Mouse (Mus musculus) lung, embryonic 14.5 days (tissue): ENCODE measurements around the gene Gpatch2. TPM values are rescaled to one million over a fixed set of nuclear protein-coding genes. Genes with fewer than 3 reads are reported as not detected.

ENCODE experiments used
- ATAC-seq: fragments of 200-750 bp; cut with Nextera tagmentation; 2 replicates; pipeline ENCODE4 v1.8.0; 2017; ENCODE audit warnings: mild to moderate bottlenecking, moderate TSS enrichment, moderate library complexity; ENCODE audit not compliant: insufficient read depth
- DNase-seq: peaks from one replicate; pipeline ENCODE4 v3.0.0-alpha.2; 2015
- H3K27ac ChIP-seq: fragments of 300-500 bp; sonication (generic); 2 replicates; pipeline ENCODE4 v1.5.1; 2014; ENCODE audit warnings: low read depth, mild to moderate bottlenecking, moderate library complexity
- H3K27me3 ChIP-seq: fragments of 300-500 bp; sonication (generic); 2 replicates; pipeline ENCODE4 v1.6.1; 2014; ENCODE audit warnings: low read length, control low read depth; ENCODE audit not compliant: insufficient read depth
- H3K36me3 ChIP-seq: fragments of 300-500 bp; sonication (generic); 2 replicates; pipeline ENCODE4 v1.6.1; 2014; ENCODE audit warnings: control low read depth; ENCODE audit not compliant: insufficient read depth
- H3K4me1 ChIP-seq: fragments of 300-500 bp; sonication (generic); 2 replicates; pipeline ENCODE4 v1.6.1; 2014; ENCODE audit warnings: antibody characterized with exemption, control low read depth; ENCODE audit not compliant: insufficient read depth
- H3K4me2 ChIP-seq: fragments of 300-500 bp; sonication (generic); 2 replicates; pipeline ENCODE4 v1.6.1; 2014; ENCODE audit warnings: mild to moderate bottlenecking
- H3K4me3 ChIP-seq: fragments of 300-500 bp; sonication (generic); 2 replicates; pipeline ENCODE4 v1.5.1; 2014; ENCODE audit warnings: low read depth, low read length
- H3K9ac ChIP-seq: fragments of 300-500 bp; sonication (generic); 2 replicates; pipeline ENCODE4 v1.6.1; 2014
- H3K9me3 ChIP-seq: fragments of 300-500 bp; sonication (generic); 2 replicates; pipeline ENCODE4 v1.6.1; 2016; ENCODE audit warnings: low read depth, low read length, control low read depth
- CTCF ChIP-seq: IDR thresholded peaks from 2 replicates; pipeline ENCODE4 v1.5.1; 2016; ENCODE audit warnings: antibody characterized with exemption, low read depth
- WGBS: fragments of 180-500 bp; shearing (Covaris S2); extraction: QIAGEN DNeasy Blood & Tissue Kit; methylation state at CpG from one replicate; pipeline ENCODE4 v1.1.7; 2014; 5-methylcytosine and 5-hydroxymethylcytosine counted together
- polyA plus RNA-seq: library from polyadenylated mRNA; unstranded; fragments of >200 nt; fragmentation: Nextera tagmentation; extraction: Ambion mirVana; gene quantifications from 2 replicates; pipeline ENCODE4 v1.2.1, GENCODE M21; 2014

The Gpatch2 gene
- polyA plus RNA-seq, 1 experiment from 2014 or later: 20.2 TPM

DNA sequence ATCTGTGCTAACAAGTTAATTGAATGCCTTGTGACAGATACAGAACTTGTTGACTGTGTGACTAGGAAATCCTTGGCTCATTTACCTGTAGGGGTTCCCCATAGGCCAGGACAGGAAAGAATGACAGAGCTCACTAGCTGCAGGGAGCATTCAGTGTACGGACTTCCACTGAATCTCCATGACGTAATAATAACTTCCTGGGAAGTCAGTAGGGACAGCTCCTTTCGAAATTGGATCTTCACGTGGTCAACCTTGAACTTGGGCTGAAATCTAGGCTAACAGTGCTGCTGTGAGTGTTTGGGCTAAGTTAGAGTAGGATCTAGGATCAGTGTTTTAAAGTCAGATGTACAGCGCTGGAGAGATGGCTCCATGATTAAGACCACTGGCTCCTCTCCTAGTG is 29.4 kb downstream of the Gpatch2 start:
- ATAC-seq: no peak
- H3K9ac ChIP-seq: no peak overlapping the region
- H3K4me1 ChIP-seq: no peaks in the 10 kb centered on the region
- TF ChIP-seq CTCF: no peak
- no peak for DNase-seq
- no peak overlapping the region for H3K4me2 ChIP-seq
- 0 out of 2 replicates have a peak, but pooled peaks cover 2% of the 10 kb centered on the region for H3K36me3 ChIP-seq
- H3K27me3 ChIP-seq: no peaks in the 10 kb centered on the region
- H3K9me3 ChIP-seq: no peaks in the 10 kb centered on the region
- 76% methylated on average over 5 of the region's 5 CpGs for WGBS
- no peak overlapping the region for H3K27ac ChIP-seq
- H3K4me3 ChIP-seq: no peak overlapping the region

DNA sequence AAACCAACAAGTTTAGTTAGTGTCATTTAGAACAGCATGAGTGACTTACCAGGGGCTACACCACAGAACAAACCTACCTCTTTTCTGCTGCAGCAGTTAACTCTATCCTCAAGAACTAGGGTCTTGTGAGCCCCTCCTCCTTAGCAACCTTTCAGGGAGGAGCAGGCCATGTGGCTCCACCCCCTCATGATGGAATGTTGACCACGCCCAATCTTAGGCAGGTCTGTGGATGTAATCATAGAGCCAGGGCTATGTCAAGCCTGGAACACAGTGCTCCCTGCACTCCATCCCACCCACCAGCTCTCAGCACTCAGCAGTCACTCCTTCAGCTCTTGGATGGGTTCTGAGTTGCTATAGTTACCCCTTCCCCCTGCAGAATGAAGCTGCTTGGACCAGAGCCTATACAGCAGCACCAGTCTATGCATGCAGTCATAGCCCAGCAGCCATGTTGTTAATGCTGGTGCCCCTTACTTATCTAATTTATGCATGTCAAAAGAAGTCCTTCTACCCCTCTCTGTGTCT is 35.5 kb downstream of the Gpatch2 start:
- ATAC-seq (peak; percentile 31; the same call in 1 of the 2 replicates), DNase-seq (no peak)
- Histone ChIP-seq H3K4me1 (no peaks in the 10 kb centered on the region), H3K27me3 (no peaks in the 10 kb centered on the region), H3K9ac (no peak overlapping the region), H3K9me3 (no peaks in the 10 kb centered on the region), H3K27ac (no peak overlapping the region), H3K4me2 (no peak overlapping the region), H3K4me3 (no peak overlapping the region), H3K36me3 (peaks cover 6% of the 10 kb centered on the region; the same call in 1 of the 2 replicates)
- no peak for TF ChIP-seq CTCF
- 95% methylated on average over 1 of the region's 1 CpGs for WGBS

DNA sequence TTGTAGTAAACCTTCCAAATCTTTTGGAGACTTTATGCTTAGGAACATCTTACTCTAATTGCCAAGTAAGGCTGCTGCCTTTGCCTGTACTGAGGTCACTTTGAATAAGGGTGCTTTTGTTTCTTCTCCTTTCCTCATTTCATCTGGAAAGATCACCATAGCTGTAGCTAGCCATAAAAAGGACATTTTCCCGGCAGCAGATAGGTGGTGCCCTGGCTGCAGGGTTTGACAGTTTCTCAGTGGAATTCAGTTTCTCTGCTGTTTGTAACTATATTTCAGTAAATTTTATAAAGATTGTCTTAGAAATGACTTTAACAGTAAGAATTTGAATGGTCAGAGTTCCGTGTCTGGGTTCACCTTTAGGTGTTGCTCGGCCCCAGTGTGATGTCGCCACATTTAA is 43.4 kb downstream of the Gpatch2 start:
- no peaks in the 10 kb centered on the region for H3K36me3 ChIP-seq
- H3K4me3 ChIP-seq: no peak overlapping the region
- no peak overlapping the region for H3K4me2 ChIP-seq
- no peaks in the 10 kb centered on the region for H3K27me3 ChIP-seq
- 77% methylated on average over 4 of the region's 4 CpGs for WGBS
- no peak for TF ChIP-seq CTCF
- no peak overlapping the region for H3K27ac ChIP-seq
- ATAC-seq (no peak), DNase-seq (no peak)
- no peak overlapping the region for H3K9ac ChIP-seq
- H3K4me1 ChIP-seq: no peaks in the 10 kb centered on the region
- no peaks in the 10 kb centered on the region for H3K9me3 ChIP-seq

DNA sequence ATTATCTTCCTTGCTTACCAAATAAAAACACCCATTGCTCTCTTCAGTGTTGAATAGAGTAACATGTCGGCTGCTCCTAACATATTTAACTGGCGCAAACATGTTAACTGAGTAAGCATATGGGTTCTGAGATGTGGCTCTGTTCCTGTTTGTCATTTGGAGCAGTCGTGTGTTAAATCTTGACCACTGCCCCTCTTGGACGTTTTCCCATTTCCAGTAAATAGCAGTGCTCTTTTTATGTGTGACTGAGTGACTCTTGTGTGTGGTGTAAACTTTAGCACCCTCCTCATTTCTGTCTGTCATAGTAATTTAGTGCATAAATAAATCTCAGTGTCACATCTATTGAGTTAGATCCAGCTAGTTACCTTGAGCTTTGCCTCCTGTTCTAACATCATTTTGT is 52.3 kb downstream of the Gpatch2 start:
- Histone ChIP-seq H3K27ac (no peak overlapping the region), H3K36me3 (no peaks in the 10 kb centered on the region), H3K4me3 (no peak overlapping the region), H3K4me1 (no peaks in the 10 kb centered on the region), H3K9ac (no peak overlapping the region), H3K27me3 (no peaks in the 10 kb centered on the region), H3K9me3 (no peaks in the 10 kb centered on the region), H3K4me2 (no peak overlapping the region)
- DNase-seq (peak; percentile 45), ATAC-seq (no peak)
- WGBS: 59% methylated on average over 4 of the region's 4 CpGs
- TF ChIP-seq CTCF: no peak

DNA sequence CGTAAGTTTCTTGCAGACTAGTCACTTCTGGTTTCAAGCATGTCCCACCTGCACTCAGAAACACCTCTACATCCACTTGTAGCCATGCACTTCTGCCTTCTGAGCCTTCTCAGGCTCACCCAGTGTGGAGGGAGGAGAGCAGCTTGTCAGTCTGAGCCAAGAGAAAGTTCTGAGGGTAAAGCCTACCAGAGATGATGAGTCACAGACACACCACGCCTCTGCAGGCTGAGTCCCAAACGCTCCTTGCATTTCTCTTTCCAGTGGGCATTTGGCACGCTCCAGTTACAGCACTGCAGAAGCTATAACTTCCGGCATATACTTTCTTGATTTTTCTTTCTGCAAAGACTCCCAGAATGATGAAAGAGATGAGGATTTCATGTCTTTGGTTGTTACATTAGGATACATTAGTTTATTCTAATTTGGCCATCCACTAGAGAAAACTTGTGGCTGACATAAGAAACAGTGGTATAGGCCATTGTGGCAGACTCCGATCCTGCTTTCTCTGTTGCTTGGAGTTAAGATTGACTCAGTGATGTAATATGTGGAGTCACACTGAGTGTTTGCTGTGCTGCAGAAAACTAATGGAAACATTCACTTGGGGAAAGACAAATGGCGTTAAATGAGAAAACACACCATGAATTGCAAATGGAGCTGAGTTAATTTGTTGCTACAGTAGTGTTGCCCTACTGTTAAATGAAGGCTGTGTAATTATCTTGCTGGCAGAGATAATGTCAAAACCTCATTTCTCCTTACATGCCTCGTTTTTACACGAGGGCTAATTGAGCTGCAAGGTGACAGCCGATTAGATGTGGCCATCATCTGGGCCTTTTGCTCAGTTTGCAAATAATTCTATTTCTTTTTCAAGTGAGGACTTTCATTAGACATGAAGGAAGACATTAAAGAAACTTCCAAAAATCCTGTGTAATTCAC is 55.3 kb downstream of the Gpatch2 start:
- Histone ChIP-seq H3K9ac (no peak overlapping the region), H3K36me3 (no peaks in the 10 kb centered on the region), H3K27ac (no peak overlapping the region), H3K27me3 (no peaks in the 10 kb centered on the region), H3K4me1 (no peaks in the 10 kb centered on the region), H3K4me2 (no peak overlapping the region), H3K4me3 (no peak overlapping the region), H3K9me3 (no peaks in the 10 kb centered on the region)
- DNase-seq (no peak), ATAC-seq (no peak)
- no peak for TF ChIP-seq CTCF
- WGBS: 70% methylated on average over 10 of the region's 10 CpGs

DNA sequence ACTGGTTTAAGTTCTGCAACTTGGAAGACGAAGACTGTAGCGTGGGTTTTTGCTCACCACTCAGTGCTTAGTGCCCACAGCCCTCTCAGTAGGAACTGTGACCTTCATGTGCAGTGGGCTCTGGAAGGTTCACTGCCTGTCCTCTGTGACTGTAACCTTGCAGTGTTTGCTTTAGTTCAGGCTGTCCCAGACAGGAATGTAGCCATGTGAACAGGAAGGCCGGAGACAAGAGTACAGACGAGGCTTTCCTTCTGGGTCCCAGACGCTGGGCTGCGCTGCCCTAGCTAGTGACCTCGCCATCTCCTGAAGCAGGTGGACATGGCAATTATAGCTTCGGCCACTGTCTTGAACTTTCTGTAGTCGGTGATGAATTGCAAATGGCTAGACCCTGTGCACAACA is 62.0 kb downstream of the Gpatch2 start:
- Histone ChIP-seq H3K4me1 (no peaks in the 10 kb centered on the region), H3K9me3 (no peaks in the 10 kb centered on the region), H3K27me3 (no peaks in the 10 kb centered on the region), H3K36me3 (no peaks in the 10 kb centered on the region), H3K4me3 (no peak overlapping the region), H3K4me2 (no peak overlapping the region), H3K27ac (no peak overlapping the region), H3K9ac (no peak overlapping the region)
- no peak for TF ChIP-seq CTCF
- WGBS: 57% methylated on average over 9 of the region's 9 CpGs
- no peak for ATAC-seq
- DNase-seq: no peak

DNA sequence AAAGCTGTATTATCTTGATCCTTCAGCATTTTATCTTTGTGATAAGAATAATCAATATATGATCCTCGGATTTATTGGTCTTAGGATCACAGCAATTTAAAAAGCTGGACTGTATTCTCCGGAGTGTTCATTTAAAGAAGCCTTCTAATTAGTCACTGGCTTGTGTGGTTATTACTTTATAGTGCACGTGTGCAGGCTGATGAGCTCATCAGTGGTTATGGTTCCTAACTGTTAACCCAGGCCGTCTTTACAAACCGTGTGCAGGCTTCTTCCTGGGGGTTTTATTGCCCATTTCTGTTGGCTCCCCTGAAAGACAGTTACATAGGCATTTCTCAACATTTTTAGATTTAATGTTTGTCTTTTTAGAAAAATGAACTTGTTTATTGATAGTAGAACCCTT is 63.2 kb downstream of the Gpatch2 start:
- Histone ChIP-seq H3K9me3 (no peaks in the 10 kb centered on the region), H3K36me3 (no peaks in the 10 kb centered on the region), H3K27ac (no peak overlapping the region), H3K4me1 (no peaks in the 10 kb centered on the region), H3K9ac (no peak overlapping the region), H3K4me3 (no peak overlapping the region), H3K4me2 (no peak overlapping the region), H3K27me3 (no peaks in the 10 kb centered on the region)
- TF ChIP-seq CTCF: no peak
- DNase-seq (no peak), ATAC-seq (no peak)
- 77% methylated on average over 5 of the region's 5 CpGs for WGBS
